Mouse (Mus musculus): ENCODE results near the gene Rab12.

DNA sequence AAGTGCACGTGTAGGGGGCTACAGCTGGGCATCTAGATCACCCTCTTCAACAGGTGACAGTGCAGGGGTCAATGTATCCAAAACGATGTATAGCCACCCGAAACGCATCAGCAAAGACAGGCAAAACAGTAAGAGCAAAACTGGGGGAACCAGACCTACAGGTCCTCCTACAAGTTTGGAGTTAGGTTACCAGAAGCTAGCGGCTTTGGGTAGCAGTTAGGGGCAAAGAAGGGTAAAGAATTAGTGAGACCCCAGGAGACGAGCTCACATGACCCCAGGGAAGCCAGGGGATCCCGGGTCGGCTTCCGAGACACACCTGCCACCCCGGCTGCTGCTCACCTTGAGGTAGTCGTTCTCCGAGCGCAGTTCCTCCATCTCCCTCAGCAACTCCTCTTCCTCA lies 71.6 kb downstream of the Rab12 start:
- TF ChIP-seq USF1 (IDR thresholded peaks at IDR 0.05; ENCODE audit: low read depth): no peak
- TF ChIP-seq CTCF (IDR thresholded peaks at IDR 0.05; ENCODE audit: control insufficient read depth, insufficient read depth, insufficient read length): no peak

Data from C2C12 (cell line).